In the genomic region with DNA sequence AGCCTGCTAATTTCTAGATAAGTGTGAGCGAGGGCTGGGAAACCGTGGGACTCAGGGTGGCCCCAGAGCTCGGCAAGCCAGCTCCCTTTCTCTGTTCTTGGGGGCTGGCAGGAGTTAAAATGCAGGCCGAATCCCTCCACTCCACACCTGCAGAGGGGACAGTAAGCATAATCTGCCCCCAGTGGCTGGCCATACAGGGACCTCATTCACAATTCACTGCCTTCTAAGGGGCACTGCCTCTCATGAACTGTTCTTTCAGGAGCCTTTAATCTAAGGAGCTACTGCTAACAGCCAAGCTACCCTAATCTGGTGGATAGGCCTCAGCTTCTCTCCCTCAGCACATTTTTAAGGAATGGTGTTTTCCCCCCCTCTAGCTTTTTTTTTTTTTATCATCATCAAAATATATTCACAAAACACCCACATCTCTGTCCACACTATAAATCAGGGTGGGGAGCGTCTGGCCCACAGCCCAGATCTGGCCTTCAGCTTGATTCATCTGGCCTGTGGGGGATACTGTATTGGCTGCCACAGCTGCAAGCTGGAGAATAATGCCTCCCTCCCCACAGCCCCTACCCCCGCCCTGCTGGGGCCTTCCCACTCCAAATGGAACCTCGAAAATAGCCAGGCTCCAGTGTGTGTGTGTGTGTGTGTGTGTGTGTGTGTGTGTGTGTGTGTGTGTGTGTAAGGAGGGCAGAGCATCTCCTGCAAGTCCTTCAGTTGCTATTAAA, we compare ENCODE assay signal across 8 mouse cellular contexts. TPM values are rescaled to one million over a fixed set of nuclear protein-coding genes. Genes with fewer than 3 reads are reported as not detected.
DNase-seq lines count a peak whose midpoint lies in the region; ATAC-seq and TF ChIP-seq lines count a peak whose summit lies in the region.

No protein-coding gene starts in this region.

- no peaks in the 10 kb centered on the region for H3K9me3 ChIP-seq in embryonic facial prominence, embryonic 10.5 days
- no peaks in the 10 kb centered on the region for H3K9me3 ChIP-seq in stomach, postnatal 0 days (ENCODE audit: control insufficient read depth, low read length)

- H3K4me1 ChIP-seq in embryonic facial prominence, embryonic 10.5 days = peaks cover 8% of the 10 kb centered on the region; the same call in 1 of the 2 replicates
- no peaks in the 10 kb centered on the region for H3K4me1 ChIP-seq in stomach, postnatal 0 days (replicated peaks; ENCODE audit: control insufficient read depth, insufficient read depth)

- H3K27me3 ChIP-seq in embryonic facial prominence, embryonic 10.5 days (replicated peaks; ENCODE audit: low read depth, poor library complexity, severe bottlenecking) = peaks cover 27% of the 10 kb centered on the region
- H3K27me3 ChIP-seq in stomach, postnatal 0 days (ENCODE audit: control insufficient read depth, insufficient read depth, low read length) = no peaks in the 10 kb centered on the region

- H3K36me3 ChIP-seq in embryonic facial prominence, embryonic 10.5 days (replicated peaks) = no peaks in the 10 kb centered on the region
- no peaks in the 10 kb centered on the region for H3K36me3 ChIP-seq in stomach, postnatal 0 days (ENCODE audit: control insufficient read depth, insufficient read depth, low read length)

- no peak overlapping the region for H3K4me3 ChIP-seq in embryonic facial prominence, embryonic 10.5 days
- H3K4me3 ChIP-seq in stomach, postnatal 0 days (ENCODE audit: low read depth, low read length) = no peak overlapping the region

- no peak overlapping the region for H3K4me2 ChIP-seq in stomach, postnatal 0 days (replicated peaks; ENCODE audit: low read depth)

- peak overlapping the region; percentile 40 for H3K27ac ChIP-seq in embryonic facial prominence, embryonic 10.5 days (replicated peaks)
- H3K27ac ChIP-seq in stomach, postnatal 0 days (replicated peaks) = peak overlapping the region; percentile 76

- no peak overlapping the region for H3K9ac ChIP-seq in stomach, postnatal 0 days (ENCODE audit: low read length)

- peak; percentile 80 for ATAC-seq in stomach, postnatal 0 days (ENCODE audit: low FRiP score, low TSS enrichment)
- ATAC-seq in erythroblast, adult 5-6 weeks (replicated peaks; ENCODE audit: low FRiP score, poor library complexity, severe bottlenecking) = no peak

- 0 out of 2 replicates have a peak, but pooled peaks have one; percentile 1 for TF ChIP-seq CTCF in stomach, postnatal 0 days (IDR thresholded peaks at IDR 0.05; ENCODE audit: low read depth)

- WGBS in embryonic facial prominence, embryonic 10.5 days = 68% methylated on average over 7 of the region's 7 CpGs
- 33% methylated on average over 7 of the region's 7 CpGs for WGBS in stomach, postnatal 0 days

- peak; percentile 24 for TF ChIP-seq EP300 in stomach, postnatal 0 days (optimal IDR thresholded peaks at IDR 0.05)

- DNase-seq in layer of hippocampus, adult 11-12 months (ENCODE audit: low spot score) = peak; percentile 8
- no peak for DNase-seq in layer of hippocampus, postnatal 25 days (ENCODE audit: extremely low spot score in 1 of 2, low spot score in 1 of 2)
- DNase-seq in embryonic facial prominence, embryonic 10.5 days (ENCODE audit: low spot score) = no peak
- DNase-seq in heart, adult 8-10 months (ENCODE audit: low spot score) = peak; percentile 24
- DNase-seq in kidney, adult 11 months = peak; percentile 23
- DNase-seq in lung, postnatal 10 days = peak; percentile 85
- peak; percentile 55 for DNase-seq in stomach, postnatal 0 days (ENCODE audit: low spot score)

RNA-seq across cellular contexts. Expression of a gene that starts 28.0 kb away (rescaled TPM):
- total RNA-seq in layer of hippocampus, postnatal 25 days (2021) = not detected
- polyA plus RNA-seq in embryonic facial prominence, embryonic 10.5 days (2016; fragmentation: Nextera tagmentation; extraction: Ambion mirVana) = 4.1 and 4.8 TPM in 2 replicates
- total RNA-seq in heart, adult 8-10 months (2022) = not detected
- polyA plus RNA-seq in stomach, postnatal 0 days (2015; fragmentation: Nextera tagmentation; extraction: Ambion mirVana) = 1.2 and 1.6 TPM in 2 replicates
- total RNA-seq in erythroblast, adult 5-6 weeks (2015; ENCODE audit: low replicate concordance) = not detected in 2 replicates
- total RNA-seq in erythroblast, adult 5-6 weeks (2017; ENCODE audit: low replicate concordance) = 0.26 TPM in 1 of 2 replicates, not detected in the other

RNA-seq across cellular contexts. Expression of a gene that starts 57.7 kb away (rescaled TPM):
- 1 to 10 TPM; 2.7 to 3.6 TPM for total RNA-seq in layer of hippocampus, postnatal 25 days (2021)
- polyA plus RNA-seq in embryonic facial prominence, embryonic 10.5 days (2016; fragmentation: Nextera tagmentation; extraction: Ambion mirVana) = 6.7 and 7.8 TPM in 2 replicates
- 1 to 10 TPM; 1.9 to 4.8 (median 3.3) TPM for total RNA-seq in heart, adult 8-10 months (2022)
- 3.4 and 4.0 TPM in 2 replicates for polyA plus RNA-seq in stomach, postnatal 0 days (2015; fragmentation: Nextera tagmentation; extraction: Ambion mirVana)
- total RNA-seq in erythroblast, adult 5-6 weeks (2015; ENCODE audit: low replicate concordance) = 6.5 and 9.0 TPM in 2 replicates
- total RNA-seq in erythroblast, adult 5-6 weeks (2017; ENCODE audit: low replicate concordance) = 2.9 and 3.0 TPM in 2 replicates

Comparison
In these comparisons a context has a peak if more than half of its experiments do, and no peak if none do; other contexts are left out.
1. DNase-seq: peak in layer of hippocampus, adult 11-12 months (single experiment), heart, adult 8-10 months (single experiment), kidney, adult 11 months (single experiment), lung, postnatal 10 days (single experiment) and stomach, postnatal 0 days (single experiment); none in layer of hippocampus, postnatal 25 days (0 of 2) and embryonic facial prominence, embryonic 10.5 days (single experiment).